Mouse (Mus musculus) embryonic fibroblast, embryonic 13.5 days (primary cell): ENCODE results near the gene Smyd3. TPM values are rescaled to one million over a fixed set of nuclear protein-coding genes. Genes with fewer than 3 reads are reported as not detected.

Experiments
- H3K27ac ChIP-seq: 2 replicates; pipeline ENCODE4 v1.5.1; 2012; ENCODE audit warnings: low read length, control low read depth, inconsistent platforms; ENCODE audit not compliant: insufficient read depth
- H3K4me1 ChIP-seq: 2 replicates; pipeline ENCODE4 v1.6.1; 2011; ENCODE audit warnings: low read length; ENCODE audit not compliant: control insufficient read depth, insufficient read depth
- H3K4me3 ChIP-seq: 2 replicates; pipeline ENCODE4 v1.5.1; 2011; ENCODE audit warnings: mild to moderate bottlenecking, control low read depth, low read length; ENCODE audit not compliant: insufficient read depth
- CTCF ChIP-seq: IDR thresholded peaks from 2 replicates; pipeline ENCODE4 v1.5.1; 2011; ENCODE audit warnings: mild to moderate bottlenecking, control low read depth, low read length, moderate library complexity, borderline replicate concordance; ENCODE audit not compliant: insufficient read depth
- POLR2A ChIP-seq: IDR thresholded peaks from 2 replicates; pipeline ENCODE4 v1.6.1; 2011; ENCODE audit warnings: low read depth, mild to moderate bottlenecking, control low read depth, low read length, moderate library complexity
- polyA plus RNA-seq: library from polyadenylated mRNA; stranded (reverse); fragments of >200 nt; gene quantifications from 2 replicates; pipeline ENCODE4 v1.2.4, GENCODE M21; 2011; ENCODE audit warnings: low read depth; ENCODE audit not compliant: missing spikeins, insufficient read length

The Smyd3 gene
- polyA plus RNA-seq, 1 experiment, result 12.3 TPM

DNA sequence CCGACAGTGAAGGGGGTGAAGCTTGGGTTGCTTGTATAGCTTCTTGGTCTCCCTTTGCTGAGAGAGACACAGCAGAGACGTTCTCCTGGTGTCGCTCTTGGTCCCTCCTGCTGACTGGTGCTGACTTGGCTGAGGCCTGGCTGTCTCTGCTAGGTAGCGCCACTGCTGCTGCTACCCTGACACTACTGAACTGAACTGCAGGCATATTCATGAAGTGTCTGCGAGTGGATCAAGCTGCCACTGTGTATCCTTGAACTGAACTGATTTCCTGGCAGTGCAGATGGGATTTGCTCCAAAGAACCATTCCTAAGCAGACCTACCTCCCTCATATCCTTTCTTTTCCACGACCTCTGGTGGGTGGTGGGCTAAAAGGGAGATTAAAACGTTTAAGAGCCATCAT lies 523.6 kb downstream of the Smyd3 start:
- no peak overlapping the region for H3K4me3 ChIP-seq
- no peak overlapping the region for H3K27ac ChIP-seq
- H3K4me1 ChIP-seq, result peaks cover 4% of the 10 kb centered on the region
- no peak for TF ChIP-seq POLR2A
- no peak for TF ChIP-seq CTCF

DNA sequence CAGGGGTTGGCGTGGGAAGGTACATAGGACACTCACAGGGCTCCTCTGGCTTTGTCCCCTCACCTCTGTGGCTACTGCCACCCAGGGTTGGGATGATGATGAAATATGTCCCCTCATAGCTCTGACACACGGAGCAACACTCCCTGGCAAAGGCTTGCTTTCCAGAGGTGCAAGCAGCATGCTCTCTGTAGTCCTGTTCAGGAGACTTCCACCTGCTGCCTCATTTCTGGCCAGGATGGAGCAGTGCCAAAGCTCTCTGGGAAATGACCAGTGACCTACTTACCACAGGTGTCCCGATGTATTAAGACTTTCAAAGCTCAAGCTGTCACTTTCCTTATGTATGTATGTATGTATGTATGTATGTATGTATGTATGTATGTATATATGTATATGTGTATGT lies 525.3 kb downstream of the Smyd3 start:
- TF ChIP-seq POLR2A, result no peak
- no peak for TF ChIP-seq CTCF
- Histone ChIP-seq H3K4me3 (no peak overlapping the region), H3K27ac (no peak overlapping the region), H3K4me1 (peaks cover under 1% of the 10 kb centered on the region; the same call in 1 of the 2 replicates)

DNA sequence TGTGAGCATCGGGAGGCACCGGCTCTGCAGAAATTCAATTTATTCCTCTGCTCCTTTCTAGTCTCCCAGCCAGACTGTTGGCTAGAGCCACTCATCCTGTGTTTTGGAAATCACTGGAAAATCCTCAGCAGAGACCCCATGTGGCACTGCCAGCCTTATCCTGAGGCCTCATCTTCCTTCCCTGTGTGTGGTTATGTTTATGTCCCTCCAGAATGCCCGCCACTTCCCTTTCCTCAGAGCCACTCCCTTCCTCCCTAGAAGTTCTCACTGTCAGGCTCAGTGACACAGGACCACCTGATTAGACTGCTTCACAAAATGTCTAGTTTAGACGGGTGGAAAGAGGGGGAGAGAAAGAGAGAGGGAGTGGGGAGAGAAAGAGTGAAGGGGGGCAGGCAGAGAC lies 526.4 kb downstream of the Smyd3 start:
- no peak overlapping the region for H3K27ac ChIP-seq
- no peak for TF ChIP-seq CTCF
- no peak for TF ChIP-seq POLR2A
- H3K4me3 ChIP-seq, result no peak overlapping the region

DNA sequence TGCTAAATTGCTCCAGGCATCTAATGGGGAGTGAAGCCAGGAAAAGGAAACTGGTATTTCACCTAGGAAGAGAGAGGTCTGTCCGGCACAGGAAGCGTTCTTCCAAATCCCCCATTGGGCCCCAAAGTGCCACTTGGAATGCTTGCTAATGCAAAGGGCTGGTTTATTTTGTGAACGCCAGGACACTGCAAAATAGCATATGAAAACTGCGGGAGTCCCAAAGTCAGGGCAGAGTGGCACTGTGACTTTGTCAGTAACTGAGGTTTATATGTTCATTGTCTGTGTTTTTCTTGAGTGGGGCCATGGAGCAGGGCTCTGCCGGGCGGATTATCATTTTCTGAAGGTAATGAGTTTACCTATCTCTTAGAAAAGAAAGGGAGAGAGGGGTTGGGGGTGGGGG lies 526.8 kb downstream of the Smyd3 start:
- no peak overlapping the region for H3K4me3 ChIP-seq
- no peak for TF ChIP-seq POLR2A
- TF ChIP-seq CTCF, result no peak
- H3K27ac ChIP-seq, result no peak overlapping the region
- no peaks in the 10 kb centered on the region for H3K4me1 ChIP-seq

More for the DNA sequence above, 526.4 kb downstream of the Smyd3 start:
- H3K4me1 ChIP-seq, result no peaks in the 10 kb centered on the region

DNA sequence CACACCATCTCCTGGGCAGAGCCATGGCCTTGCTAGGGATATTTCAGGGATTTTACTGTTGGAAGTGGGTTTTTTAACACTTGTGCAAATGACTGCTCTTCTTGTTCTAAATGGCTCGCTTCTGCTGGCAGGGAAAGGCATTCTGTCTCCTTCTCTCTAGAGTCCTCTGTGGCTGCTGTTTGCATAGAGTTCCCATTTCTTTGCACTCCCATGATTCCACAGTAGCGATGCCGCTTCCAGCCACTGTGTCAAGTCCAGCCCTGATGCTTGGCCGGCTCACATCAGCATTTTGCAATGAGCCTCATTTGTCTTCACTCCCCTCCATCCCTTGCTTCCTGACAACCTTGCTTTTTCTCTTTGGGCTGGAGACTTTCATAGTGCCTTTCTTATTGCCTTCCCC lies 528.4 kb downstream of the Smyd3 start:
- H3K27ac ChIP-seq, result no peak overlapping the region
- H3K4me1 ChIP-seq, result no peaks in the 10 kb centered on the region
- no peak overlapping the region for H3K4me3 ChIP-seq
- no peak for TF ChIP-seq CTCF
- TF ChIP-seq POLR2A, result no peak

DNA sequence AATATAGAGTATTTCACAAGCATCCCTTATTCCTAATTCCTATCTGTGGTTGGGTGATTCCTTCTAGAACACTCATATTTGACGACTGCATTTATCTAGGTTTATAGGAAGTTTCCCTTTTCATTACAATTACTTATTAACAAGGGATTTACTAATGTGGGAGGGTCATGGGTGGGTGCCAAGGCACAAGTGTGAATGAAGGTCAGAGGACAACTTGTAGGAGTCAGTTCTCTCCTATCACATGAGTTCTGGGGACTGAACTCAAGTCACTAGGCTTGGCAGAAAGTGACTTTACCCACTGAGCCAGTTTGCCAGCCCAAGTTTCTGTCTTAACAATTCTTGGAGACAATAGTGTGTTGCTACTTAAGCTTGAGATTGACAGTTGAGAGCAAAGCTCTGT lies 529.7 kb downstream of the Smyd3 start:
- no peak overlapping the region for H3K27ac ChIP-seq
- TF ChIP-seq CTCF (no peak), POLR2A (no peak)
- no peak overlapping the region for H3K4me3 ChIP-seq
- H3K4me1 ChIP-seq, result no peaks in the 10 kb centered on the region

DNA sequence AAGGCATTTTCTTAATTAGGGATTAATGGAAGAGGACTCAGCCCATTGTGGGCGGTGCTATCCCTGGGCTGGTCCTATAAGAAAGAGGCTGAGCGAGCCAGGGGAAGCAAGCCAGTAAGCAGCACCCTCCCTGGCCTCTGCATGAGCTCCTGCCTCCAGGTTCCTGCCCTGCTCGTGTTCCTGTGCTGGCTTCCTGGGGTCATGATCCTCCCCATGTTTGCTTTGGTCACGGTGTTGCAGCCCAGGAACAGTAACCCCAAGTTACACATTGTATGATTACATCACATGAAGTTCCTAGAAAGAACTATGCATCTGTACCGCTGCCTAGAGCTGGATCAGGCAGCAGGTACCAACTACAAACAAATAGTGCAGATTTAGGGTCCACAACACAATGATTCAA lies 536.2 kb downstream of the Smyd3 start:
- TF ChIP-seq CTCF (no peak), POLR2A (no peak)
- Histone ChIP-seq H3K27ac (no peak overlapping the region), H3K4me3 (no peak overlapping the region), H3K4me1 (0 out of 2 replicates have a peak, but pooled peaks cover 2% of the 10 kb centered on the region)

DNA sequence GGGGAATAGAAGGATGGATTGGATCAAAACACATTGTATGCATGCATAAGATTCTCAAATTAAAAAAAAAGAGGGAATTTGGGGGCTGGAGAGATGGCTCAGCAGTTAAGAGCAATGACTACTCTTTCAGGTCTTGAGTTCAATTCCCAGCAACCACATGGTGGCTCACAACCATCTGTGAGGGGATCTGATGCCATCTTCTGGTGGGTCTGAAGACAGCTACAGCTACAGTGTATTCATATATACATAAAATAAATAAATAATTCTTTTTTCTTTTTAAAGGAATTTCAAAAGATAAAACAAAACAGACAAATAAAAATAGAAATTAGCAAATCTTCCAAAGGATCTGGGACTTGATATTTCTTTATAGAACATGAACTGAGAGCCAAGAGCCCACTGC lies 537.7 kb downstream of the Smyd3 start:
- 0 out of 2 replicates have a peak, but pooled peaks cover 2% of the 10 kb centered on the region for H3K4me1 ChIP-seq
- no peak overlapping the region for H3K4me3 ChIP-seq
- no peak overlapping the region for H3K27ac ChIP-seq
- no peak for TF ChIP-seq POLR2A
- no peak for TF ChIP-seq CTCF

DNA sequence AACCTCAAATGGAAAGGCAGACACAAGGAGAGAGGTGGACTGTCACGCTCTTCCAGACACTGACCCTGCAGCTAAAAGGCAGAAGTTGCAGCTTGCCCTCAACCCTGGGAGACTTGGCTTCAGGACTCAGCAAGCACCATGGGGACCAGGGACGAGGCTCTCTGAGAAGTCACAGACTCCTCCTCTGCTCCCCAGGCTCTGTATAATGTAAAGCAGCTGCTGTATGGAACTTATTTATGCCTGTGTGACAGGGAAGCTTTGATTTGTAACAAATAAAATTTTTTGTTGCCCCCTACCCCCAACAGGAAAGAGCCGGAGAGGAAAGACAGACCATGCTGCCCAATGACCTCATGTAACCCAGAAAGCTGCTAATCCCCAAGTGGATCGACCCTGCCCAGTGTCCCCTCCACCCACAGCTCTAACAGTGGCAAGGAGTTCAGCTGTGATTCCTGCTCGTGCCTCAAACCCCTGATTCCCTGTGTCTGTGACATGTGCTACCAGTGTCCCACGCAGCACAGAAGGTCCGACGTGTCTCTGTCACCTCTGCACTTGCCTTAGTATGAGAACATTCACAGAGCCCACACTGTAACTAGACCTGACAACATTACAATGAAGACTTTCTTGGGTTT lies 539.1 kb downstream of the Smyd3 start:
- Histone ChIP-seq H3K4me3 (no peak overlapping the region), H3K4me1 (0 out of 2 replicates have a peak, but pooled peaks cover 2% of the 10 kb centered on the region), H3K27ac (no peak overlapping the region)
- no peak for TF ChIP-seq POLR2A
- no peak for TF ChIP-seq CTCF

DNA sequence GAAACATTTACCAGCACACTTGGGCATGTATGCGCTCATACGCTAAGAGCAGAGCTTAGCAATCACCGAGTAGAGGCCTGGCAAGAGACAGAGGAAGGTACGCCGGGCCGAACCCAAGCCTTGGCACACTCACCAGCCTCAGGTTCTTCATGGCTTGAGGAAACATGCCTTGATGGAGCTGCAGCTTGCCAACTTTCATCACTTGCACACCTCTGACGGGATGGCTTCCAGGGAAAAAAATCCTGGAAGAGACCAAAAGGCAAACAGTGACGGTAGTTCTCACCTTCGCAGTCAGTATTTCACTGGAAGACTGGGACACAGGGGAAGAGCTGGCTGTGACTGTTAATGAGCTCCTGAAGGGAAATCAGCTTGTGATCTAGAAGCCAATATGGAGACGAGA lies 545.8 kb downstream of the Smyd3 start:
- Histone ChIP-seq H3K4me3 (no peak overlapping the region), H3K4me1 (no peaks in the 10 kb centered on the region), H3K27ac (no peak overlapping the region)
- TF ChIP-seq POLR2A, result no peak
- TF ChIP-seq CTCF, result no peak

DNA sequence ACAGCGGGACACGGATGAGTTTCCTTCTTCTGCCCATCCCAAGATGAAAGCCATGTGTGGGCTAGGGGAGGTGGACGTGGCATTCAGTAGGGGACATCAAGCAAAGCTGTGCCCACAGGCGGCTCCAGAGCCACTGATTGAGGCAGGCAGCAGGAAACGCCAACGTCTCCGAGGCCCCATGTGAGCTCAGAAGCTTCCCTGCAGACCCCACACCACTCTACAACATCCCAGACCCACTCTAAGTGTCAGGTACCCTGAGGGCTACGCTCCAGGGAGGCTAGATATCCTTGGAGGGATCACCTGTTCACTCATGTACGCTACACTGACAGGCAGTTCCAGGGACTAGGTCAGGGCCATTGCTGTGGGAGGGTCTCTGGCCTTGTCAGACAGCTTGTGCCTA lies 556.2 kb downstream of the Smyd3 start:
- H3K4me3 ChIP-seq, result no peak overlapping the region
- no peak overlapping the region for H3K27ac ChIP-seq
- TF ChIP-seq POLR2A, result no peak
- TF ChIP-seq CTCF, result no peak
- no peaks in the 10 kb centered on the region for H3K4me1 ChIP-seq
